Mouse (Mus musculus): Measurements from ENCODE around the gene Camk1g. TPM values are rescaled to one million over a fixed set of nuclear protein-coding genes. Genes with fewer than 3 reads are reported as not detected.

Gene Camk1g
- polyA plus RNA-seq, 1 experiment from 2014 or later, result 38.8 TPM

Other genes starting within 250 kb of the Camk1g start
- 7.0 and 7.4 TPM in 2 replicates for gene Diexf, start 240.0 kb downstream of the Camk1g start, polyA plus RNA-seq (2015; fragmentation: Nextera tagmentation; extraction: Ambion mirVana)
- 14.9 and 15.4 TPM in 2 replicates for gene Irf6, start 217.2 kb downstream of the Camk1g start, polyA plus RNA-seq (2015; fragmentation: Nextera tagmentation; extraction: Ambion mirVana)
- 13.6 and 14.1 TPM in 2 replicates for gene A130010J15Rik, start 202.3 kb downstream of the Camk1g start, polyA plus RNA-seq (2015; fragmentation: Nextera tagmentation; extraction: Ambion mirVana)
- 2.9 and 3.8 TPM in 2 replicates for gene Traf3ip3, start 168.6 kb downstream of the Camk1g start, polyA plus RNA-seq (2015; fragmentation: Nextera tagmentation; extraction: Ambion mirVana)
- gene Lamb3, start 162.6 kb downstream of the Camk1g start, polyA plus RNA-seq (2015; fragmentation: Nextera tagmentation; extraction: Ambion mirVana), result 38.1 and 43.9 TPM in 2 replicates
- gene Hsd11b1, start 106.2 kb downstream of the Camk1g start, polyA plus RNA-seq (2015; fragmentation: Nextera tagmentation; extraction: Ambion mirVana), result 19.3 and 27.1 TPM in 2 replicates
- gene G0s2, start 97.1 kb downstream of the Camk1g start, polyA plus RNA-seq (2015; fragmentation: Nextera tagmentation; extraction: Ambion mirVana), result 148 and 169 TPM in 2 replicates

Measured in lung, embryonic 15.5 days (tissue).